Mouse (Mus musculus): ENCODE measurements around the gene Nol7. TPM values are rescaled to one million over a fixed set of nuclear protein-coding genes. Genes with fewer than 3 reads are reported as not detected.

Gene Nol7
- polyA plus RNA-seq, 1 experiment from 2014 or later = 155 TPM

- WGBS (ENCODE audit: insufficient replicate concordance) = 81% methylated on average over 2 of the region's 2 CpGs
- no peak overlapping the region for H3K4me2 ChIP-seq
- H3K9ac ChIP-seq = no peak overlapping the region
- no peaks in the 10 kb centered on the region for H3K27me3 ChIP-seq
- H3K9me3 ChIP-seq (replicated peaks) = no peaks in the 10 kb centered on the region
- H3K36me3 ChIP-seq = peaks cover 15% of the 10 kb centered on the region
- no peak overlapping the region for H3K4me3 ChIP-seq (replicated peaks)
- no peak for DNase-seq
- ATAC-seq (ENCODE audit: low read depth) = no peak
- H3K27ac ChIP-seq = no peak overlapping the region
- peaks cover 4% of the 10 kb centered on the region for H3K4me1 ChIP-seq (replicated peaks)
These were observed 35.2 kb downstream of the Nol7 start for GRCm38 (mm10) chr13:43433395-43433794.

GRCm38 (mm10) chr13:43440376-43440775 lies 42.2 kb downstream of the Nol7 start:
- 84% methylated on average over 1 of the region's 1 CpGs for WGBS (ENCODE audit: insufficient replicate concordance)
- Histone ChIP-seq H3K27ac (no peak overlapping the region), H3K36me3 (no peaks in the 10 kb centered on the region), H3K4me3 (replicated peaks) (no peak overlapping the region), H3K4me2 (no peak overlapping the region), H3K27me3 (no peaks in the 10 kb centered on the region), H3K4me1 (replicated peaks) (peaks cover 13% of the 10 kb centered on the region), H3K9ac (no peak overlapping the region), H3K9me3 (replicated peaks) (no peaks in the 10 kb centered on the region)
- DNase-seq (no peak), ATAC-seq (ENCODE audit: low read depth) (no peak)

DNA sequence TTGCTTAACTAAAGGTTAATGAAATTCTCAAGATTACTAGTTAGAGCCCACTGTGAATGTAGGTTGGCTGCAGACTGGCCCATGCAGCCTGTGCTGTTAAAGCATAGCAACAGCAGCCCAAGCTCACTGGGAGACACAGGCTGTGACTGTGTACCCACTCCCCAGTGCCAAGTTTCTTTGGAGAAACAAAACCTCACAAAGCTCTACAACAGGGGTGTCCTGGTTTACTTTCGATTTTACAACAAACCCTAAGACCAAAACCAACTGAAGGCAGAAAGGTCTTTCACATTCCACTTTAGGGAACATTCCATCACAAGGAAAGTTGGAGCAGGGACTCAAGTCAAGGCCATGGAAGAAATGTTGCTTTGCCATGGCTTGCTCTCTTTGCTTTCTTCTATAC lies 44.4 kb downstream of the Nol7 start:
- no peaks in the 10 kb centered on the region for H3K36me3 ChIP-seq
- H3K9me3 ChIP-seq (replicated peaks) = no peaks in the 10 kb centered on the region
- DNase-seq = no peak
- H3K4me2 ChIP-seq = no peak overlapping the region
- no peak overlapping the region for H3K9ac ChIP-seq
- WGBS (ENCODE audit: insufficient replicate concordance) = 57% methylated on average over 1 of the region's 1 CpGs
- no peak overlapping the region for H3K27ac ChIP-seq
- ATAC-seq (ENCODE audit: low read depth) = no peak
- no peak overlapping the region for H3K4me3 ChIP-seq (replicated peaks)
- peaks cover 13% of the 10 kb centered on the region for H3K4me1 ChIP-seq (replicated peaks)
- H3K27me3 ChIP-seq = no peaks in the 10 kb centered on the region

GRCm38 (mm10) chr13:43443706-43444105 lies 45.5 kb downstream of the Nol7 start:
- 86% methylated on average over 4 of the region's 4 CpGs for WGBS (ENCODE audit: insufficient replicate concordance)

DNA sequence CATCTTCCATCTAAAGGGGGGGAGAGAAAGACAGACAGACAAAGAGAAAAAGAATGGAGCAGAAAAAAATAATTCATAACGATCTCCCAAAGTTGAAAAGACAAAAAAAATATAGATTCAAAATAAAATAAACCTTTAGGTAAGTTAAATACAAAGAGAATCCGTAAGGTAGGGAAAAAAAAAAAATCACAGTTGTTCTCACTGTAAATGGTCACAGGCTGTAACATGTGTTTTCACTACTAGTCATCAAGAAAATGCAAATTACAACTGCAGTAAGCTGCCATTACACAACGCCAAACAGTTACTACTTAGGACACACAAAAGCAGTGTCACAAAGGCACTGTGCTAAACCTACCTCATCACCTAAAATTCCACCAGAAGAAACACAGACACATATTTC lies 46.5 kb downstream of the Nol7 start:
- no peak overlapping the region for H3K9ac ChIP-seq
- H3K27ac ChIP-seq = no peak overlapping the region
- H3K36me3 ChIP-seq = no peaks in the 10 kb centered on the region
- H3K4me3 ChIP-seq (replicated peaks) = no peak overlapping the region
- peaks cover 13% of the 10 kb centered on the region for H3K4me1 ChIP-seq (replicated peaks)
- H3K9me3 ChIP-seq (replicated peaks) = no peaks in the 10 kb centered on the region
- H3K4me2 ChIP-seq = no peak overlapping the region
- ATAC-seq (ENCODE audit: low read depth) = no peak
- H3K27me3 ChIP-seq = no peaks in the 10 kb centered on the region
- no peak for DNase-seq
- 74% methylated on average over 3 of the region's 3 CpGs for WGBS (ENCODE audit: insufficient replicate concordance)

More at GRCm38 (mm10) chr13:43443706-43444105, 45.5 kb downstream of the Nol7 start:
- Histone ChIP-seq H3K36me3 (no peaks in the 10 kb centered on the region), H3K4me2 (no peak overlapping the region), H3K9me3 (replicated peaks) (no peaks in the 10 kb centered on the region), H3K27ac (no peak overlapping the region), H3K4me3 (replicated peaks) (no peak overlapping the region), H3K27me3 (no peaks in the 10 kb centered on the region), H3K4me1 (replicated peaks) (peaks cover 13% of the 10 kb centered on the region), H3K9ac (no peak overlapping the region)
- no peak for DNase-seq
- ATAC-seq (ENCODE audit: low read depth) = no peak

- DNase-seq = no peak
- 74% methylated on average over 4 of the region's 4 CpGs for WGBS (ENCODE audit: insufficient replicate concordance)
- no peak overlapping the region for H3K9ac ChIP-seq
- no peaks in the 10 kb centered on the region for H3K36me3 ChIP-seq
- no peak overlapping the region for H3K4me3 ChIP-seq (replicated peaks)
- no peak overlapping the region for H3K4me2 ChIP-seq
- peaks cover 12% of the 10 kb centered on the region for H3K4me1 ChIP-seq (replicated peaks)
- no peaks in the 10 kb centered on the region for H3K9me3 ChIP-seq (replicated peaks)
- no peak overlapping the region for H3K27ac ChIP-seq
- ATAC-seq (ENCODE audit: low read depth) = no peak
- no peaks in the 10 kb centered on the region for H3K27me3 ChIP-seq
These were observed 47.6 kb downstream of the Nol7 start for GRCm38 (mm10) chr13:43445754-43446153.

- DNase-seq (no peak), ATAC-seq (ENCODE audit: low read depth) (no peak)
- peaks cover 15% of the 10 kb centered on the region for H3K4me1 ChIP-seq (replicated peaks)
- H3K9ac ChIP-seq = no peak overlapping the region
- WGBS (ENCODE audit: insufficient replicate concordance) = 58% methylated on average over 3 of the region's 3 CpGs
- H3K27me3 ChIP-seq = no peaks in the 10 kb centered on the region
- no peak overlapping the region for H3K4me2 ChIP-seq
- H3K27ac ChIP-seq = no peak overlapping the region
- no peak overlapping the region for H3K4me3 ChIP-seq (replicated peaks)
- H3K9me3 ChIP-seq (replicated peaks) = no peaks in the 10 kb centered on the region
- no peaks in the 10 kb centered on the region for H3K36me3 ChIP-seq
These were observed 49.5 kb downstream of the Nol7 start for GRCm38 (mm10) chr13:43447721-43448120.

DNA sequence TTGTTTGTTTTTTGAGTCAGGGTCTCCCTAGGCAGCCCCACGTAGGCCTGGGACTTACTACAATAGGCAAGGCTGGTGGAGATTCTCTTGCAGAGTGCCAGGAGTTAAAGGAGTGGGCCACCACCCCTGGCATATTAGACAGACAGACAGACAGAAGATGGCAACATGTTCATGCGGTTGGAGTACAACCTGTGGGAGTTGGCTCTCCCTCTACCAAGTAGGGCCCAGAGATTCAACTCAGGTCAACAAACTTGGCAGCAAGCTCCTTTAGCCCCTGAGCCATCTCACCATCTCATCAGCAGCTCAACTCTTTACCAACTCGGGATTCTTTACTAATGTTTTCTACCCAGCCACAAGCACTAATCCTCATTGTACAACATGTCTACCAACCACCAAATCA lies 52.5 kb downstream of the Nol7 start:
- Histone ChIP-seq H3K27ac (no peak overlapping the region), H3K9ac (no peak overlapping the region)
- ATAC-seq (ENCODE audit: low read depth) = no peak

DNA sequence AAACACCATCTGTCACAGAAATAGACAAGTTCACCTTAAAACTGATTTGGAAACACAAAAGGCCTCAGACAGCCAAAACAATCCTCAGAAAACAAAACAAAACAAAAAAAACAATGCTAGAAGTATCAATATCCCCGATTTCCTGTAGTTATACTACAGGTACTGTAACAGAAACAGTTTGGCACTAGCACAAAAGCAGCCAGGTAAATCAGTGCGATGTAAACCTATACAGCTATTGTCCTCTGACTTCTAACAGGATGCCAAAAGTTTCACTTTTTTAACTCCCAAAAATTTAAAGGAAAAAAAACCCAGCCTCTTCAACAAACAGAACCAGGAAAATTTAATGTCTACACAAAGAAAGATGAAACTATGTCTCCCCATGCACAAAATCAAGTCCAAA lies 54.0 kb downstream of the Nol7 start:
- Histone ChIP-seq H3K27ac (no peak overlapping the region), H3K4me1 (replicated peaks) (peaks cover 44% of the 10 kb centered on the region), H3K9ac (no peak overlapping the region), H3K27me3 (no peaks in the 10 kb centered on the region), H3K36me3 (no peaks in the 10 kb centered on the region), H3K4me2 (no peak overlapping the region), H3K4me3 (replicated peaks) (no peak overlapping the region), H3K9me3 (replicated peaks) (no peaks in the 10 kb centered on the region)
- no peak for DNase-seq
- ATAC-seq (ENCODE audit: low read depth) = no peak
- WGBS (ENCODE audit: insufficient replicate concordance) = 71% methylated on average over 2 of the region's 2 CpGs

More for the DNA sequence above, 52.5 kb downstream of the Nol7 start:
- no peaks in the 10 kb centered on the region for H3K9me3 ChIP-seq (replicated peaks)
- no peak for DNase-seq
- peaks cover 34% of the 10 kb centered on the region for H3K4me1 ChIP-seq (replicated peaks)
- 69% methylated on average over 3 of the region's 3 CpGs for WGBS (ENCODE audit: insufficient replicate concordance)
- no peak overlapping the region for H3K4me2 ChIP-seq
- no peaks in the 10 kb centered on the region for H3K36me3 ChIP-seq
- no peaks in the 10 kb centered on the region for H3K27me3 ChIP-seq
- H3K4me3 ChIP-seq (replicated peaks) = no peak overlapping the region

DNA sequence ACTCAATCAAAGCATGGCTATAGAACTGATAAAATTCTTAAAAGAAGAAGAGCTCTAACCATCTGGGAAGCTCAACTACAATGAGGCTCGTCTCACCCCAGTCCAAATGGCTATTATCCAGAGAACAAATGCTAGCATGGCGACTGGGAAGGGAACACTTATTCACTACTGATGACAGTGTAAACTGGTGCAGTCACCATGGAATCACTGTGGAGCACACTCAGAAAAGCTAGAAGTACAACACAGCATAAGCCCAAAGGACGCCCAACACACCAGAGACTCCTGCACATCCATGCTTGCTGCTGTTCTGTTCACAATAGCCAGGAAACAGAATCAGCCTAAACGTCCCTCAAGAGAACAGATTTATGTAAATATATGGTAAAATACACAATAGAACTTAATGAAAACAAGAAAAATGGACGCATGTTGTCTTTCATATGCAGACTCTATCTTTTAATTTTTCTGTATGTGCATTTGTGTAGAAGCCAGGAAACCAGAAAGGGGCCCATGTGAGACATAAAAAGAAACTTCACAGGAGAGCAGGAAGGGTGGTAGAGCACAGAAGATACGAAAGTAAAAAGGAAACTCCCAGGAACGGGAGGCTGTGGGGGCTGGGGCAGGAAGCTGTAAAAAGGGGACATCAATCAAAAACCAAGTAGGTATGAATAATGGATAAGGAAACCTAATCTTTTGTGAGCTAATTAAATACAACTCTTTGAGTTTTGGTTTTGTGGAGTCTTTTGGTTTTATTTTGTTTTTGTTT lies 54.8 kb downstream of the Nol7 start:
- Histone ChIP-seq H3K4me1 (replicated peaks) (peaks cover 48% of the 10 kb centered on the region), H3K36me3 (no peaks in the 10 kb centered on the region), H3K4me2 (peak overlapping the region; percentile 6; the same call in 1 of the 2 replicates), H3K27me3 (no peaks in the 10 kb centered on the region), H3K9ac (0 out of 2 replicates have a peak overlapping the region, but pooled peaks have one; percentile 22), H3K9me3 (replicated peaks) (no peaks in the 10 kb centered on the region), H3K27ac (no peak overlapping the region), H3K4me3 (replicated peaks) (no peak overlapping the region)
- ATAC-seq (ENCODE audit: low read depth) (no peak), DNase-seq (no peak)
- 25% methylated on average over 7 of the region's 7 CpGs for WGBS (ENCODE audit: insufficient replicate concordance)

DNA sequence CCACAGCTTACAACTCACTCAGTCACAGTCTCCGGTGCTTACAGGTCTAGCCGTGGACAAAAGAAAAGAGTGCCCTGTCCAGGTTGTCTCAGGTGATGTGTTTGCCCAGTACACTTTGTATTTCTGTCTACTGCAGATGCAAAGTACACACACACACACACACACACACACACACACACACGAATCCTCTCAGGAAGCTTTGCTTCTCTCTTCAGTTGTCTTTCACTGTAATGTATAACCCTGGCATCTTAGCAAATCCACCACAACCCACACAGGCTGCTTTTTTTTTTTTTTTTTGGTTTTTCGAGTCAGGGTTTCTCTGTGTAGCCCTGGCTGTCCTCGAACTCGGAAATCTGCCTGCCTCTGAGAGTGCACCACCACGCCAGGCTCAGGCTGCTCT lies 56.2 kb downstream of the Nol7 start:
- Histone ChIP-seq H3K27me3 (no peaks in the 10 kb centered on the region), H3K9me3 (replicated peaks) (no peaks in the 10 kb centered on the region), H3K4me1 (replicated peaks) (peaks cover 48% of the 10 kb centered on the region), H3K9ac (no peak overlapping the region), H3K4me3 (replicated peaks) (no peak overlapping the region), H3K4me2 (no peak overlapping the region), H3K27ac (no peak overlapping the region), H3K36me3 (no peaks in the 10 kb centered on the region)
- WGBS (ENCODE audit: insufficient replicate concordance) = 51% methylated on average over 7 of the region's 7 CpGs
- ATAC-seq (ENCODE audit: low read depth) (no peak), DNase-seq (no peak)
